In the genomic region with DNA sequence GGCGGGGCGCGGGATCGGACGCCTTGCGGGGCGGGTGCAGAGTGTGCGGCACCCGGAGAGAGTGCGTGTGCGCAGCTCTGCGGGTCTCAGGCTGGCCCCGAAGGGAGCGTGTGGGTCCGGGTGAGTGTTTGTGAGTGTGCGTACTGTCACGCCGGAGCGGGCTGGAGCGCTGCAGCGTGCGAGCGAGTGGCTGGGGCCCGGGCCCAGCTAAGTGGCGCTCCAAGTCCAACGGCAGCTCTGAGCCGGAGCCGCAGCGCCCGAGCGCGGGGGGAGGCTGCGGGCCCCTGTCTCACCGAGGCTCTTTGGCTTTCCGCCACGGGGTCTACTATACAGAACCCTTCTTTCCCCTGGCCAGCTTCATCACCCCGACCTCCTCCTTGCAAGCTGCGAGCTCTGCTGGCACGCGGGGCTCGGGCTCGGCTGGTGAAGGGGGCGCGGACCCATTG, we compare ENCODE assay signal across 8 mouse cellular contexts. TPM values are rescaled to one million over a fixed set of nuclear protein-coding genes. Genes with fewer than 3 reads are reported as not detected.
DNase-seq lines count a peak whose midpoint lies in the region; ATAC-seq and TF ChIP-seq lines count a peak whose summit lies in the region.

No protein-coding gene starts in this region.

- peak; percentile 18 for ATAC-seq in frontal cortex, adult (ENCODE audit: low TSS enrichment)
- peak; percentile 68 for ATAC-seq in forebrain, embryonic 15.5 days (replicated peaks)
- ATAC-seq in midbrain, embryonic 16.5 days: peak; percentile 75

- peak overlapping the region; percentile 78 for H3K9ac ChIP-seq in forebrain, embryonic 15.5 days (replicated peaks)
- H3K9ac ChIP-seq in midbrain, embryonic 16.5 days (ENCODE audit: low read depth, low read length): peak overlapping the region; percentile 90

- H3K4me1 ChIP-seq in spleen, adult 2 months (ENCODE audit: control insufficient read depth, insufficient read depth, insufficient read length): peaks cover 27% of the 10 kb centered on the region; the same call in 1 of the 2 replicates
- H3K4me1 ChIP-seq in forebrain, embryonic 15.5 days: peaks cover 70% of the 10 kb centered on the region
- H3K4me1 ChIP-seq in midbrain, embryonic 16.5 days (ENCODE audit: control insufficient read depth, insufficient read depth, low read length): peaks cover 18% of the 10 kb centered on the region

- H3K4me3 ChIP-seq in spleen, adult 2 months (ENCODE audit: extremely low read depth, insufficient read depth, insufficient read length): peak overlapping the region; percentile 73
- peak overlapping the region; percentile 61 for H3K4me3 ChIP-seq in forebrain, embryonic 15.5 days
- peak overlapping the region; percentile 78 for H3K4me3 ChIP-seq in midbrain, embryonic 16.5 days (ENCODE audit: low read depth, low read length)

- no peaks in the 10 kb centered on the region for H3K36me3 ChIP-seq in spleen, adult 2 months (ENCODE audit: control insufficient read depth, insufficient read depth, low read length)
- H3K36me3 ChIP-seq in forebrain, embryonic 15.5 days: no peaks in the 10 kb centered on the region
- H3K36me3 ChIP-seq in midbrain, embryonic 16.5 days (ENCODE audit: control insufficient read depth, insufficient read depth, low read length): no peaks in the 10 kb centered on the region

- WGBS in spleen, adult 2 months: under 1% methylated on average over 44 of the region's 44 CpGs
- under 1% methylated on average over 42 of the region's 44 CpGs for WGBS in forebrain, embryonic 15.5 days
- WGBS in midbrain, embryonic 16.5 days: 0% methylated on average over 38 of the region's 44 CpGs

- H3K9me3 ChIP-seq in forebrain, embryonic 15.5 days: no peaks in the 10 kb centered on the region
- no peaks in the 10 kb centered on the region for H3K9me3 ChIP-seq in midbrain, embryonic 16.5 days (replicated peaks; ENCODE audit: control insufficient read depth, low read length, poor library complexity, severe bottlenecking)

- H3K27me3 ChIP-seq in spleen, adult 2 months (ENCODE audit: control insufficient read depth, insufficient read depth, low read length): no peaks in the 10 kb centered on the region
- no peaks in the 10 kb centered on the region for H3K27me3 ChIP-seq in forebrain, embryonic 15.5 days
- H3K27me3 ChIP-seq in midbrain, embryonic 16.5 days (ENCODE audit: control insufficient read depth, insufficient read depth, low read depth, low read length): no peaks in the 10 kb centered on the region

- H3K27ac ChIP-seq in spleen, adult 2 months (ENCODE audit: insufficient read depth, low read length): peak overlapping the region; percentile 37
- peak overlapping the region; percentile 95 for H3K27ac ChIP-seq in forebrain, embryonic 15.5 days (replicated peaks)
- peak overlapping the region; percentile 91 for H3K27ac ChIP-seq in midbrain, embryonic 16.5 days (ENCODE audit: low read length)

- no peak for TF ChIP-seq CTCF in spleen, adult 2 months (IDR thresholded peaks at IDR 0.05; ENCODE audit: extremely low read depth, insufficient read depth, insufficient read length, insufficient replicate concordance)

- no peak for TF ChIP-seq POLR2A in spleen, adult 2 months (IDR thresholded peaks at IDR 0.05; ENCODE audit: low read depth, low read length)

- H3K4me2 ChIP-seq in forebrain, embryonic 15.5 days (replicated peaks): peak overlapping the region; percentile 64
- H3K4me2 ChIP-seq in midbrain, embryonic 16.5 days (ENCODE audit: low read length): peak overlapping the region; percentile 85

- DNase-seq in frontal cortex, adult 2 months (ENCODE audit: extremely low spot score in 1 of 2, low spot score in 1 of 2): no peak
- DNase-seq in spleen, adult 2 months (ENCODE audit: low read depth in 1 of 2, low spot score in 2 of 2): no peak
- no peak for DNase-seq in spleen, postnatal 14 days (ENCODE audit: low spot score in 2 of 2)
- peak; percentile 54 to 70 for DNase-seq in layer of hippocampus, postnatal 10 days (ENCODE audit: low spot score in 2 of 2)
- no peak for DNase-seq in yolk sac, embryonic 10.5 days (ENCODE audit: low spot score)

RNA-seq across cellular contexts. Expression of gene Sema7a, which starts 0.5 kb away (rescaled TPM):
- 76.6 and 95.2 TPM in 2 replicates for polyA plus RNA-seq in frontal cortex, adult 2 months (2012; rRNA removed)
- 26.1 and 35.7 TPM in 2 replicates for polyA plus RNA-seq in spleen, adult 2 months (2012; rRNA removed)
- 3.4 and 3.6 TPM in 2 replicates for polyA plus RNA-seq in forebrain, embryonic 15.5 days (2015; fragmentation: Nextera tagmentation; extraction: Ambion mirVana)
- total RNA-seq in layer of hippocampus, postnatal 10 days (2021): 100 to 1,000 TPM; 100 to 104 TPM
- 1.6 and 1.9 TPM in 2 replicates for polyA plus RNA-seq in midbrain, embryonic 16.5 days (2015; fragmentation: Nextera tagmentation; extraction: Ambion mirVana)

RNA-seq across cellular contexts. Expression of gene Ubl7, which starts 29.6 kb away (rescaled TPM):
- polyA plus RNA-seq in frontal cortex, adult 2 months (2012; rRNA removed): 118 and 126 TPM in 2 replicates
- 88.3 and 131 TPM in 2 replicates for polyA plus RNA-seq in spleen, adult 2 months (2012; rRNA removed)
- polyA plus RNA-seq in forebrain, embryonic 15.5 days (2015; fragmentation: Nextera tagmentation; extraction: Ambion mirVana): 171 and 176 TPM in 2 replicates
- total RNA-seq in layer of hippocampus, postnatal 10 days (2021): 10 to 100 TPM; 95.3 to 98.4 TPM
- polyA plus RNA-seq in midbrain, embryonic 16.5 days (2015; fragmentation: Nextera tagmentation; extraction: Ambion mirVana): 173 and 176 TPM in 2 replicates

Comparison
In these comparisons a context has a peak if more than half of its experiments do, and no peak if none do; other contexts are left out.
1. ATAC-seq: peak in every context shown above with its lines; median percentile 75 in midbrain, embryonic 16.5 days; 68 in forebrain, embryonic 15.5 days; 18 in frontal cortex, adult.
2. DNase-seq: peak in layer of hippocampus, postnatal 10 days (2 of 2); none in frontal cortex, adult 2 months (0 of 2), spleen, adult 2 months (0 of 2), spleen, postnatal 14 days (0 of 2) and yolk sac, embryonic 10.5 days (single experiment).
3. H3K27ac ChIP-seq: peak in every context shown above with its lines; median percentile 95 in forebrain, embryonic 15.5 days; 91 in midbrain, embryonic 16.5 days; 37 in spleen, adult 2 months.
4. Peak in every context shown above with its lines, with median percentiles within 50 percentile points of each other: H3K4me3 ChIP-seq.